Mouse (Mus musculus): ENCODE results near the gene Tor2a. TPM values are rescaled to one million over a fixed set of nuclear protein-coding genes. Genes with fewer than 3 reads are reported as not detected.

The Tor2a gene
- polyA plus RNA-seq, 1 experiment from 2014 or later, result 74.9 TPM

GRCm38 (mm10) chr2:32752181-32752580 is 4.9 kb upstream of the Tor2a start:
- TF ChIP-seq CTCF (IDR thresholded peaks at IDR 0.05; ENCODE audit: low read depth), result peak; percentile 53
- peaks cover 35% of the 10 kb centered on the region; the same call in 1 of the 2 replicates for H3K36me3 ChIP-seq (ENCODE audit: insufficient read depth, low read length)
- DNase-seq (ENCODE audit: low spot score) (peak; percentile 49), ATAC-seq (replicated peaks; ENCODE audit: low FRiP score, low read depth) (no peak)
- H3K9ac ChIP-seq (ENCODE audit: low read depth, low read length), result no peak overlapping the region
- H3K27me3 ChIP-seq (ENCODE audit: insufficient read depth, low read length), result no peaks in the 10 kb centered on the region
- WGBS, result 68% methylated on average over 10 of the region's 10 CpGs
- H3K4me3 ChIP-seq (replicated peaks; ENCODE audit: low read depth, low read length), result 0 out of 2 replicates have a peak overlapping the region, but pooled peaks have one; percentile 26
- H3K27ac ChIP-seq, result no peak overlapping the region
- H3K9me3 ChIP-seq (replicated peaks; ENCODE audit: low read length), result no peaks in the 10 kb centered on the region
- peak overlapping the region; percentile 61 for H3K4me2 ChIP-seq (ENCODE audit: low read length)
- 0 out of 2 replicates have a peak, but pooled peaks cover 5% of the 10 kb centered on the region for H3K4me1 ChIP-seq (replicated peaks; ENCODE audit: insufficient read depth, low read length)

DNA sequence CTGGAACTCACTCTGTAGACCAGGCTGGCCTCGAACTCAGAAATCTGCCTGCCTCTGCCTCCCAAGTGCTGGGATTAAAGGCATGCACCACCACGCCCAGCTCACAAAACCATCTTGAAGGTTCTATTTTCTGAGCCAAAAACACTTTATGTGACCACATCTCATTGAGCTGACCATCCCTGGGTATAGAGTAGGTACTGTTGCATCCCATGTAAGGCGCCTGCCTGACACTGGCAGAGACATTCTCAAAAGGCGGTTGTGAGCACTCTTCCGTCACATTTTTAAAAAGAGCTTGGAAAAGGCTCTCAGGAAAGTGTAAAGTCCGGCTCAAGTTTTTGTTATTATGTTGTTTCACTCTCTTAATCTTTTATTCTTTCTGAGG is 369 bp upstream of the Tor2a start:
- 0 out of 2 replicates have a peak, but pooled peaks cover 4% of the 10 kb centered on the region for H3K4me1 ChIP-seq (replicated peaks; ENCODE audit: insufficient read depth, low read length)
- H3K9me3 ChIP-seq (replicated peaks; ENCODE audit: low read length), result no peaks in the 10 kb centered on the region
- 39% methylated on average over 6 of the region's 6 CpGs for WGBS
- no peak overlapping the region for H3K4me2 ChIP-seq (ENCODE audit: low read length)
- H3K36me3 ChIP-seq (ENCODE audit: insufficient read depth, low read length), result peaks cover 43% of the 10 kb centered on the region; the same call in 1 of the 2 replicates
- peak overlapping the region; percentile 73; the same call in 1 of the 2 replicates for H3K4me3 ChIP-seq (replicated peaks; ENCODE audit: low read depth, low read length)
- no peak overlapping the region for H3K27ac ChIP-seq
- peak; percentile 6; the same call in 1 of the 2 replicates for ATAC-seq (replicated peaks; ENCODE audit: low FRiP score, low read depth)
- no peak for TF ChIP-seq CTCF (IDR thresholded peaks at IDR 0.05; ENCODE audit: low read depth)
- H3K9ac ChIP-seq (ENCODE audit: low read depth, low read length), result no peak overlapping the region
- H3K27me3 ChIP-seq (ENCODE audit: insufficient read depth, low read length), result no peaks in the 10 kb centered on the region
- no peak for DNase-seq (ENCODE audit: low spot score)

- DNase-seq (ENCODE audit: low spot score) (no peak), ATAC-seq (replicated peaks; ENCODE audit: low FRiP score, low read depth) (0 out of 2 replicates have a peak, but pooled peaks have one; percentile 15)
- Histone ChIP-seq H3K27me3 (ENCODE audit: insufficient read depth, low read length) (no peaks in the 10 kb centered on the region), H3K4me1 (replicated peaks; ENCODE audit: insufficient read depth, low read length) (no peaks in the 10 kb centered on the region), H3K9me3 (replicated peaks; ENCODE audit: low read length) (no peaks in the 10 kb centered on the region), H3K9ac (ENCODE audit: low read depth, low read length) (0 out of 2 replicates have a peak overlapping the region, but pooled peaks have one; percentile 3), H3K27ac (no peak overlapping the region; the same call in 1 of the 2 replicates), H3K4me3 (replicated peaks; ENCODE audit: low read depth, low read length) (no peak overlapping the region), H3K4me2 (ENCODE audit: low read length) (no peak overlapping the region), H3K36me3 (ENCODE audit: insufficient read depth, low read length) (peaks cover 34% of the 10 kb centered on the region; the same call in 1 of the 2 replicates)
- no peak for TF ChIP-seq CTCF (IDR thresholded peaks at IDR 0.05; ENCODE audit: low read depth)
- WGBS, result 59% methylated on average over 8 of the region's 8 CpGs
Measured at GRCm38 (mm10) chr2:32758503-32758902, 1.5 kb downstream of the Tor2a start.

DNA sequence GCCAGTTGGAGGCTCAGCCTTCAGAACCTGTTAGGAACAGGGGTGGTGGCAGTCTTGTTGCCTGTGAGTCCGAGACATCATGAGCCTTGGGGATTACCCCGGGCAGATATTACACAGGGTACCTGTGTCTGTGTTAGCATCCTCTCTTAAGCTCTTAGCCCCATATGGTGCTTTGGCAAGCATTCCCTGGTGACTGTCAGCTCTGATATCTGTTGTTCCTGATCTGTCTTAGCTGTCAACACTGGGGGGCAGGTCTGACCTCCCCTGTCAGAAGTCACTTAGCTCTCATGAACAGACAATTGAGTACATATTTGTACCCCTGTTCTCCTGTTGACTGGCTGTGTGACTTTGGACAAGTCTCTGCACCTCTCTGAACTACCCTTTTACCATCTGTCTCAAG is 2.0 kb downstream of the Tor2a start:
- Histone ChIP-seq H3K4me2 (ENCODE audit: low read length) (no peak overlapping the region), H3K9me3 (replicated peaks; ENCODE audit: low read length) (no peaks in the 10 kb centered on the region), H3K36me3 (ENCODE audit: insufficient read depth, low read length) (peaks cover 31% of the 10 kb centered on the region; the same call in 1 of the 2 replicates), H3K4me1 (replicated peaks; ENCODE audit: insufficient read depth, low read length) (no peaks in the 10 kb centered on the region), H3K27ac (no peak overlapping the region), H3K4me3 (replicated peaks; ENCODE audit: low read depth, low read length) (no peak overlapping the region), H3K27me3 (ENCODE audit: insufficient read depth, low read length) (no peaks in the 10 kb centered on the region), H3K9ac (ENCODE audit: low read depth, low read length) (no peak overlapping the region)
- 94% methylated on average over 2 of the region's 2 CpGs for WGBS
- DNase-seq (ENCODE audit: low spot score), result no peak
- no peak for ATAC-seq (replicated peaks; ENCODE audit: low FRiP score, low read depth)
- TF ChIP-seq CTCF (IDR thresholded peaks at IDR 0.05; ENCODE audit: low read depth), result no peak

GRCm38 (mm10) chr2:32761361-32761760 is 4.3 kb downstream of the Tor2a start:
- no peaks in the 10 kb centered on the region for H3K4me1 ChIP-seq (replicated peaks; ENCODE audit: insufficient read depth, low read length)
- 89% methylated on average over 14 of the region's 14 CpGs for WGBS
- TF ChIP-seq CTCF (IDR thresholded peaks at IDR 0.05; ENCODE audit: low read depth), result no peak
- H3K4me2 ChIP-seq (ENCODE audit: low read length), result no peak overlapping the region
- no peak overlapping the region for H3K27ac ChIP-seq
- H3K4me3 ChIP-seq (replicated peaks; ENCODE audit: low read depth, low read length), result no peak overlapping the region
- no peaks in the 10 kb centered on the region for H3K9me3 ChIP-seq (replicated peaks; ENCODE audit: low read length)
- no peaks in the 10 kb centered on the region for H3K27me3 ChIP-seq (ENCODE audit: insufficient read depth, low read length)
- ATAC-seq (replicated peaks; ENCODE audit: low FRiP score, low read depth) (no peak), DNase-seq (ENCODE audit: low spot score) (no peak)
- H3K9ac ChIP-seq (ENCODE audit: low read depth, low read length), result no peak overlapping the region
- 0 out of 2 replicates have a peak, but pooled peaks cover 21% of the 10 kb centered on the region for H3K36me3 ChIP-seq (ENCODE audit: insufficient read depth, low read length)

DNA sequence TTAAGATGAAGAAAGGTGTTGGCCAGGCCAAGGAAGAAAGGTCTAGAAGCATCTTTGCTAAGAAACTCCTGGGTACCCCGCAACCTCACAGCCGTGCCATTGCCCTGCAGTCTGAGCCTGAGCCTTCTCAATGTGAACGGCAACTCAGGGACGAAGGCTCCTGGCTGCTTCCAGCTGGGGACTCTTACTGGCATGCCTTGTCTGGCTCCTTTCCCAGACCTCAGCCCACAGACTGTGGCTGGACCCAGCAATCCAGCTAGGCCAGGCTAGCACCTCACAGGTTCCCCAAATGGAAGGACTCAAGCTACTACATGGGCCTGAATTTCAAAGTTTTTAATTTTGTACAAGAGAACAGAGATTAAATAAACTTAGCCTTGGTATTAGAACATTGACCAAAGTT is 4.8 kb downstream of the Tor2a start:
- Histone ChIP-seq H3K4me1 (replicated peaks; ENCODE audit: insufficient read depth, low read length) (no peaks in the 10 kb centered on the region), H3K27ac (no peak overlapping the region), H3K9me3 (replicated peaks; ENCODE audit: low read length) (no peaks in the 10 kb centered on the region), H3K27me3 (ENCODE audit: insufficient read depth, low read length) (no peaks in the 10 kb centered on the region), H3K4me2 (ENCODE audit: low read length) (no peak overlapping the region), H3K36me3 (ENCODE audit: insufficient read depth, low read length) (0 out of 2 replicates have a peak, but pooled peaks cover 21% of the 10 kb centered on the region), H3K4me3 (replicated peaks; ENCODE audit: low read depth, low read length) (no peak overlapping the region), H3K9ac (ENCODE audit: low read depth, low read length) (no peak overlapping the region)
- WGBS, result 85% methylated on average over 4 of the region's 4 CpGs
- ATAC-seq (replicated peaks; ENCODE audit: low FRiP score, low read depth) (no peak), DNase-seq (ENCODE audit: low spot score) (no peak)
- no peak for TF ChIP-seq CTCF (IDR thresholded peaks at IDR 0.05; ENCODE audit: low read depth)

- Histone ChIP-seq H3K9ac (ENCODE audit: low read depth, low read length) (no peak overlapping the region), H3K4me3 (replicated peaks; ENCODE audit: low read depth, low read length) (no peak overlapping the region), H3K27ac (no peak overlapping the region), H3K4me2 (ENCODE audit: low read length) (no peak overlapping the region), H3K27me3 (ENCODE audit: insufficient read depth, low read length) (no peaks in the 10 kb centered on the region), H3K9me3 (replicated peaks; ENCODE audit: low read length) (no peaks in the 10 kb centered on the region), H3K4me1 (replicated peaks; ENCODE audit: insufficient read depth, low read length) (no peaks in the 10 kb centered on the region), H3K36me3 (ENCODE audit: insufficient read depth, low read length) (0 out of 2 replicates have a peak, but pooled peaks cover 21% of the 10 kb centered on the region)
- no peak for ATAC-seq (replicated peaks; ENCODE audit: low FRiP score, low read depth)
- no peak for DNase-seq (ENCODE audit: low spot score)
- 87% methylated on average over 3 of the region's 3 CpGs for WGBS
- peak; percentile 28; the same call in 1 of the 2 replicates for TF ChIP-seq CTCF (IDR thresholded peaks at IDR 0.05; ENCODE audit: low read depth)
Measured at GRCm38 (mm10) chr2:32763353-32763752, 6.3 kb downstream of the Tor2a start.

All from kidney, postnatal 0 days (tissue).